Mouse (Mus musculus) layer of hippocampus, postnatal 36 days (tissue): ENCODE measurements around the gene Tpst1. TPM values are rescaled to one million over a fixed set of nuclear protein-coding genes. Genes with fewer than 3 reads are reported as not detected.

Experiments used
- DNase-seq, 2 experiments: peaks; one replicate each; pipeline ENCODE4 v3.0.0; 2022
- total RNA-seq, 2 experiments: library from RNA; stranded (reverse); gene quantifications; 2 replicates each; pipeline ENCODE4 v1.2.3; 2021

The Tpst1 gene
- total RNA-seq, 2 experiments from 2014 or later, result 50.2 to 50.6 TPM

- peak in 1 of 2 experiments; percentile 40 for DNase-seq
Observed at GRCm38 (mm10) chr5:130089626-130090393, 16.7 kb downstream of the Tpst1 start.

- no peak for DNase-seq
Observed at GRCm38 (mm10) chr5:130096754-130097153, 23.6 kb downstream of the Tpst1 start.

- no peak for DNase-seq
Observed at GRCm38 (mm10) chr5:130097837-130098236, 24.7 kb downstream of the Tpst1 start.

- no peak for DNase-seq
Observed at GRCm38 (mm10) chr5:130101724-130102123, 28.6 kb downstream of the Tpst1 start.

- DNase-seq, result no peak
Observed at GRCm38 (mm10) chr5:130109348-130109747, 36.2 kb downstream of the Tpst1 start.

- DNase-seq, result no peak
Observed at GRCm38 (mm10) chr5:130110632-130111464, 37.7 kb downstream of the Tpst1 start.

GRCm38 (mm10) chr5:130112653-130113052, 39.5 kb downstream of the Tpst1 start:
- DNase-seq, result no peak

GRCm38 (mm10) chr5:130116116-130116515, 43.0 kb downstream of the Tpst1 start:
- no peak for DNase-seq

GRCm38 (mm10) chr5:130116857-130117256, 43.7 kb downstream of the Tpst1 start:
- DNase-seq, result no peak

GRCm38 (mm10) chr5:130117932-130118331, 44.8 kb downstream of the Tpst1 start:
- DNase-seq, result no peak

GRCm38 (mm10) chr5:130119236-130119635, 46.1 kb downstream of the Tpst1 start:
- no peak for DNase-seq

GRCm38 (mm10) chr5:130120070-130120736, 47.1 kb downstream of the Tpst1 start:
- no peak for DNase-seq

- no peak for DNase-seq
Observed at GRCm38 (mm10) chr5:130120904-130121303, 47.8 kb downstream of the Tpst1 start.

GRCm38 (mm10) chr5:130122355-130122754, 49.2 kb downstream of the Tpst1 start:
- DNase-seq, result no peak

GRCm38 (mm10) chr5:130124271-130124670, 51.1 kb downstream of the Tpst1 start:
- no peak for DNase-seq

GRCm38 (mm10) chr5:130128686-130129523, 55.8 kb downstream of the Tpst1 start:
- DNase-seq, result no peak

- DNase-seq, result no peak
Observed at GRCm38 (mm10) chr5:130129524-130129793, 56.3 kb downstream of the Tpst1 start.

- DNase-seq, result no peak
Observed at GRCm38 (mm10) chr5:130136597-130136996, 63.5 kb downstream of the Tpst1 start.

GRCm38 (mm10) chr5:130139393-130139792, 66.3 kb downstream of the Tpst1 start:
- peak; percentile 51 to 67 for DNase-seq

GRCm38 (mm10) chr5:130141138-130141537, 68.0 kb downstream of the Tpst1 start:
- no peak for DNase-seq

- DNase-seq, result no peak
Observed at GRCm38 (mm10) chr5:130142041-130142440, 68.9 kb downstream of the Tpst1 start.

GRCm38 (mm10) chr5:130143101-130143500, 70.0 kb downstream of the Tpst1 start:
- DNase-seq, result no peak
